Mouse (Mus musculus): ENCODE results near the gene Ces1d.

Gene Ces1d

GRCm38 (mm10) chr8:93140696-93141095 lies 56.9 kb downstream of the Ces1d start:
- DNase-seq (ENCODE audit: low spot score in 2 of 2) = peak in 1 of 2 experiments; percentile 10

GRCm38 (mm10) chr8:93132196-93132595 lies 65.4 kb downstream of the Ces1d start:
- DNase-seq (ENCODE audit: low spot score in 2 of 2) = no peak

- no peak for DNase-seq (ENCODE audit: low spot score in 2 of 2)
Observed at GRCm38 (mm10) chr8:93131233-93131980, 66.2 kb downstream of the Ces1d start, which contains the start of gene Ces1c. Gene Ces1c (minus strand): TSS chr8:93131283.

- no peak for DNase-seq (ENCODE audit: low spot score in 2 of 2)
Observed at GRCm38 (mm10) chr8:93126476-93126875, 71.2 kb downstream of the Ces1d start.

GRCm38 (mm10) chr8:93122005-93122404 lies 75.6 kb downstream of the Ces1d start:
- DNase-seq (ENCODE audit: low spot score in 2 of 2) = no peak

Data from frontal cortex, postnatal 10 days (tissue).